Mouse (Mus musculus): ENCODE data around the gene Dmd. TPM values are rescaled to one million over a fixed set of nuclear protein-coding genes. Genes with fewer than 3 reads are reported as not detected.

The Dmd gene
- polyA plus RNA-seq, 1 experiment from 2014 or later: 16.8 TPM

- WGBS: 62% methylated on average over 2 of the region's 2 CpGs
- no peak for ATAC-seq (ENCODE audit: insufficient number of reproducible peaks, insufficient read depth, low FRiP score, low TSS enrichment, low read depth)
These were observed 2222.6 kb downstream of the Dmd start for GRCm38 (mm10) chrX:85171264-85171663.

DNA sequence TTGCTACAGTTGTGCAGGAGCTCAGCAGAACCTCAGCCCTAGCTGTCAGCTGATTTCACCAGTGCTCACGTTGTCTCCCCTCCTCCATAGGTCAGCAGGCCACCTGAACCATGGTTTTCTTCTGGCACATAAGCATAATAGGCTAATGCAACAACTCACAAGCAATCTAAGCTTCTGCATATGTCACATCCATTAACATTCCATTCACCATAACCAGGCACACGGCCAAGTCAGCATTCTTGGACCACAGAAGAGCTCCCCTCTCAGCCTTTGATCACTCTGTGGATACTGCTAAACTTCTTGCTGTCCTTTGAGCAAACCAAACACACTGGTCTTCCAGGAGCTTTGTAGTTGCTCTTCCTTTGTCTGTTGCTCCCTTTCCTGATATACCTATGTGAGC is 2238.9 kb downstream of the Dmd start:
- Histone ChIP-seq H3K27me3 (peaks cover 3% of the 10 kb centered on the region; the same call in 1 of the 2 replicates), H3K4me2 (no peak overlapping the region), H3K4me3 (replicated peaks) (no peak overlapping the region), H3K9ac (replicated peaks) (no peak overlapping the region), H3K36me3 (no peaks in the 10 kb centered on the region), H3K9me3 (no peaks in the 10 kb centered on the region), H3K4me1 (replicated peaks) (no peaks in the 10 kb centered on the region), H3K27ac (no peak overlapping the region)
- 59% methylated on average over 2 of the region's 2 CpGs for WGBS
- ATAC-seq (ENCODE audit: insufficient number of reproducible peaks, insufficient read depth, low FRiP score, low TSS enrichment, low read depth): no peak

More at GRCm38 (mm10) chrX:85171264-85171663, 2222.6 kb downstream of the Dmd start:
- no peak overlapping the region for H3K4me2 ChIP-seq
- no peaks in the 10 kb centered on the region for H3K27me3 ChIP-seq
- no peaks in the 10 kb centered on the region for H3K9me3 ChIP-seq
- no peak overlapping the region for H3K27ac ChIP-seq
- H3K4me1 ChIP-seq (replicated peaks): no peaks in the 10 kb centered on the region
- H3K36me3 ChIP-seq: no peaks in the 10 kb centered on the region
- H3K4me3 ChIP-seq (replicated peaks): no peak overlapping the region
- H3K9ac ChIP-seq (replicated peaks): no peak overlapping the region

DNA sequence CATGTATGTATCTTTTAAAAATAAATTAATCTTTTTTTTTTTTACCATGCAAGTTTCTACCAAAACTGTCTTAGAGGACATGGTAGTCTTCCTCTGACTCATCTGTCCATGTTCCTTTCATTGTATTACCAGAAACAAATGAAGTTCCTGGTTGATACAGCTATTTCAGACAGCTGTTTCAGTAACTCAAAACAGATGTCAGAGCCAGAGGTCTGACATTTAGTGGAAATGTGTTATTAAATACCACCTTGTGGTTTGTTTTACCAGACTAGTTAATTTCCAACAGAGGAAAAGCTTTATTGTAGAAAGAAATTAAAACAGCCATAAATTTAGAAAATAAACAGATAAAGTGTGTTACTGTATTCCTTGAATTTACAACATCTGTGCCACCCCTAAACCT is 2245.2 kb downstream of the Dmd start:
- Histone ChIP-seq H3K36me3 (no peaks in the 10 kb centered on the region), H3K9ac (replicated peaks) (no peak overlapping the region), H3K9me3 (no peaks in the 10 kb centered on the region), H3K4me1 (replicated peaks) (no peaks in the 10 kb centered on the region), H3K4me2 (no peak overlapping the region), H3K27me3 (no peaks in the 10 kb centered on the region), H3K4me3 (replicated peaks) (no peak overlapping the region), H3K27ac (no peak overlapping the region)
- no peak for ATAC-seq (ENCODE audit: insufficient number of reproducible peaks, insufficient read depth, low FRiP score, low TSS enrichment, low read depth)

DNA sequence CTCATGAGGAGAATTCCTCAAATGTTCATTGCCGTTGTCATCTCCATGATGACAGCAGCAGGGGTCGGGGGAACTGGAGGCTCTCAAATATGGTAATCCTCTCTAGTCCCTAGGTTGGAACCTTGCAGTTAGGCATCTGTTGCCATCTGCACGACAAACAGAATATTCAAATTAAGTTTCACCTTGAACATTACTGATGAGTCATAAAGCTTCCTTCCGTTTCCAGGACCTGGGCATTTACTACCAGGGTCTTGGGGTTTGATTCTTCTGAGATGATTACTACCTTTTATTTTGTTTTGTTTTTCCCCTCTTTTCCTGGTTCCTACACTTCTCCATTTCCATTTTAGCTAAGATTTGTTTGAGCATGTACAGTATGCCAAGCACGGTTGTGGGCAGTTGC is 2249.0 kb downstream of the Dmd start:
- no peak for ATAC-seq (ENCODE audit: insufficient number of reproducible peaks, insufficient read depth, low FRiP score, low TSS enrichment, low read depth)
- Histone ChIP-seq H3K9ac (replicated peaks) (no peak overlapping the region), H3K4me2 (no peak overlapping the region), H3K27me3 (no peaks in the 10 kb centered on the region), H3K27ac (no peak overlapping the region), H3K9me3 (no peaks in the 10 kb centered on the region), H3K36me3 (no peaks in the 10 kb centered on the region), H3K4me3 (replicated peaks) (no peak overlapping the region), H3K4me1 (replicated peaks) (no peaks in the 10 kb centered on the region)
- whole genome bisulfite sequencing: 90% methylated on average over 5 of the region's 5 CpGs

DNA sequence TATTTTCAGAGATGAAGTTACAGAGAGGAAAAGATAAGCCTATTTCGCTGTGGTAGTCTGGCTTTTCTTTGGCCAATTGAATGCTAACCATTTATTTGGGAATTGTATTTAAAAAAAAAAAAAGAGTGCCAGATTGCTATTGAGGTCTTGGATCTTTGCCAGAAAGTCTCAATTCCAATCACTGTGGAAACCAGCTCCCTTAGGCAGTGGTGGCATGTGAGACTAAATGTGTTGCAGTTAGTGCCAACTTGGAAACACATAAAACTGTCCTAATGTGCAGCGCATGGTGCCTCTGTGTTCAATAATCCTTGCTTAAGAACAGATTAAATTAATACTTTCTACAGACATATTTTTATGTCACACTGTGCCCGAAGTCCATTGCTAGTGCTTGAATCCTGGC is 2250.7 kb downstream of the Dmd start:
- WGBS: 59% methylated on average over 3 of the region's 3 CpGs
- no peak for ATAC-seq (ENCODE audit: insufficient number of reproducible peaks, insufficient read depth, low FRiP score, low TSS enrichment, low read depth)
- no peak overlapping the region for H3K27ac ChIP-seq
- H3K4me3 ChIP-seq (replicated peaks): no peak overlapping the region
- no peaks in the 10 kb centered on the region for H3K36me3 ChIP-seq
- H3K9me3 ChIP-seq: no peaks in the 10 kb centered on the region
- no peak overlapping the region for H3K9ac ChIP-seq (replicated peaks)
- no peaks in the 10 kb centered on the region for H3K4me1 ChIP-seq (replicated peaks)
- no peak overlapping the region for H3K4me2 ChIP-seq
- H3K27me3 ChIP-seq: no peaks in the 10 kb centered on the region

DNA sequence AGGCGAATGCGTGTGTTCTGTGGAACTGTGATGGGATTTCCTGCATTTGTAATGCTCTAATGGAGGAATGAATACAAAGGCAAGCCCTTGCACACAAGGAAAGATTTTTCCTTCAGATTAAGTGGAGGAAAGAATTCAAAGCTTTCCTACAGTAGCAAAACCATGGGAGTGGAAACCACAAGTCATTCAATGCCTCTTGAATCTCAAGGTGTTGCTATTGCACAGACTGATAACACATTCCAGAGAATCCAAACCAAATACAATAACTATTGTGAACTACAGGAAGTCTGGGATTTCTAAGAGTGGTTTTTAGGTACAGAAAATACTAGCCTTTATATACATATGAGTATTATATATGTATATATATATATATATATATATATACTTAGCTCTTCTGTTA is 2258.3 kb downstream of the Dmd start:
- WGBS: 90% methylated on average over 2 of the region's 2 CpGs
- ATAC-seq (ENCODE audit: insufficient number of reproducible peaks, insufficient read depth, low FRiP score, low TSS enrichment, low read depth): no peak
- Histone ChIP-seq H3K9me3 (no peaks in the 10 kb centered on the region), H3K4me1 (replicated peaks) (no peaks in the 10 kb centered on the region), H3K4me2 (no peak overlapping the region), H3K36me3 (no peaks in the 10 kb centered on the region), H3K9ac (replicated peaks) (no peak overlapping the region), H3K27me3 (0 out of 2 replicates have a peak, but pooled peaks cover 3% of the 10 kb centered on the region), H3K4me3 (replicated peaks) (no peak overlapping the region), H3K27ac (no peak overlapping the region)

DNA sequence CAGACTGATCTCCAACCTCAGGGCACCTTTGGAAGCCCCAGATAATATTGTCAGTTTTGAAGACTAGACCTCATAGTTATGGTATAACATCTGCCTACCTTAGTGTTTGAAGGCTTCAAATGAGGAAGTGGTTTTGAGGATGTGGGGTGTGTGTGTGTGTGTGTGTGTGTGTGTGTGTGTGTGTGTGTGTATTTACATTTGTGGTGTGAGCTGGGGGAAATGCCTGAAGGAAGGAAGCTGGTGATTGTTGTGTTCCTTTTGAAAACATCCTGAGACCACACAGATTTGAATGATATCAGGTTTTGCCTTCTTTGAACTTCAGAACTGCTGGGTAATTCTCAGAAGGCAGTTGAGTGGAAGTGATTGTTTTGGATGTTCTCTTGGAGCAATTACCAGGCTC is 2278.2 kb downstream of the Dmd start:
- H3K4me3 ChIP-seq (replicated peaks): no peak overlapping the region
- no peaks in the 10 kb centered on the region for H3K36me3 ChIP-seq
- H3K27ac ChIP-seq: no peak overlapping the region
- no peaks in the 10 kb centered on the region for H3K4me1 ChIP-seq (replicated peaks)
- no peak overlapping the region for H3K9ac ChIP-seq (replicated peaks)
- no peak overlapping the region for H3K4me2 ChIP-seq
- no peaks in the 10 kb centered on the region for H3K9me3 ChIP-seq
- ATAC-seq (ENCODE audit: insufficient number of reproducible peaks, insufficient read depth, low FRiP score, low TSS enrichment, low read depth): no peak
- no peaks in the 10 kb centered on the region for H3K27me3 ChIP-seq

DNA sequence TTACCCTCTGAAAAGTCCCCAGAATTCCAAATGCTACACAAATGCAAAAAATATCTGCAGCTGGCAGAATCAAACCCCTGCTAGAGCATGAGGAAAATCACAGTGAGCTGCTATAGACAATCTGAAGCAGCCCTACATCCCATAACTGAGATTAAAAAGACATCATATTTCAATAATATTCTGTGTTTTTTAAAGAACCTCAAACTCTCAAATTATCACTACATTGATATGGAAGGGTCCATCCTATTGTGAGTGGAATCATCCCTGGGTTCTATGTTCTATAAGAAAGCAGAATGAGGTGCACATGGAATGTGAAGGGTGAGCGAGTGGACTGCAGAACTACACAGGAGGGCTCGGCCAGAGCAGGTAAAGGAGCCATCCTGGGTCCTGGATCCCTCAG is 2300.7 kb downstream of the Dmd start, which contains the start of gene Fthl17a:
Fthl17a (plus strand) TSS at position 301 of the 400 bp plus-strand sequence.
- Histone ChIP-seq H3K9ac (replicated peaks) (no peak within 1 kb of the TSS), H3K4me2 (no peak within 1 kb of the TSS), H3K27ac (no peak within 1 kb of the TSS), H3K27me3 (0 out of 2 replicates have a peak, but pooled peaks cover 4% of the 10 kb centered on the region), H3K9me3 (no peaks in the 10 kb centered on the region), H3K36me3 (no peaks in the 10 kb centered on the region), H3K4me3 (replicated peaks) (no peak within 1 kb of the TSS), H3K4me1 (replicated peaks) (no peaks in the 10 kb centered on the region)
- no peak for ATAC-seq (ENCODE audit: insufficient number of reproducible peaks, insufficient read depth, low FRiP score, low TSS enrichment, low read depth)
- WGBS: 91% methylated on average over 2 of the region's 2 CpGs
